Mouse (Mus musculus) mouse embryonic stem cell (cell line): Measurements from ENCODE around the gene Aoc3.

ENCODE experiments used
- in situ Hi-C, 2 experiments: fragments of 300-500 bp; cut with MboI; formaldehyde crosslinking; loops; 1 replicate in 1 of 2; 3 replicates in 1 of 2; pipeline ENCODE4 v1.14.3; 2019 to 2020; ENCODE audit warnings: low sequenced_read_pairs in 2 of 2, low pct_unique_long_range_greater_than_20kb in 1 of 2, mixed read lengths in 1 of 2; ENCODE audit not compliant: unreplicated experiment in 1 of 2

The Aoc3 gene

GRCm38 (mm10) chr11:101330371-101330924, at the start of gene Aoc3:
Aoc3 (plus strand) TSS chr11:101330605.
- in situ Hi-C loops = loop anchor here in 1 of 2 experiments (5.0 kb wide), 1 partner anchor 67 kb away; no protein-coding TSS in a partner anchor

- in situ Hi-C loops = no loop called here
Measured at GRCm38 (mm10) chr11:101280837-101281236, 49.6 kb upstream of the Aoc3 start.

GRCm38 (mm10) chr11:101282896-101283295, 47.5 kb upstream of the Aoc3 start:
- in situ Hi-C loops = no loop called here

GRCm38 (mm10) chr11:101283805-101284204, 46.6 kb upstream of the Aoc3 start:
- in situ Hi-C loops = no loop called here

GRCm38 (mm10) chr11:101287306-101287705, 43.1 kb upstream of the Aoc3 start:
- in situ Hi-C loops = no loop called here

GRCm38 (mm10) chr11:101291231-101291630, 39.2 kb upstream of the Aoc3 start:
- in situ Hi-C loops = no loop called here

- in situ Hi-C loops = no loop called here
Measured at GRCm38 (mm10) chr11:101295191-101295590, 35.2 kb upstream of the Aoc3 start.

GRCm38 (mm10) chr11:101300881-101301280, 29.5 kb upstream of the Aoc3 start:
- in situ Hi-C loops = no loop called here

GRCm38 (mm10) chr11:101301299-101302003, 29.0 kb upstream of the Aoc3 start:
- in situ Hi-C loops = no loop called here

- in situ Hi-C loops = no loop called here
Measured at GRCm38 (mm10) chr11:101302004-101302798, 28.2 kb upstream of the Aoc3 start, which contains the start of gene Becn1. Becn1 (minus strand) TSS chr11:101302286.

- in situ Hi-C loops = no loop called here
Measured at GRCm38 (mm10) chr11:101307744-101308143, 22.7 kb upstream of the Aoc3 start.

GRCm38 (mm10) chr11:101311083-101311482, 19.3 kb upstream of the Aoc3 start:
- in situ Hi-C loops = no loop called here

GRCm38 (mm10) chr11:101312150-101312549, 18.3 kb upstream of the Aoc3 start:
- in situ Hi-C loops = no loop called here

GRCm38 (mm10) chr11:101314567-101314966, 15.8 kb upstream of the Aoc3 start:
- in situ Hi-C loops = no loop called here

- in situ Hi-C loops = no loop called here
Measured at GRCm38 (mm10) chr11:101315082-101315650, 15.2 kb upstream of the Aoc3 start.

GRCm38 (mm10) chr11:101315665-101316500, 14.5 kb upstream of the Aoc3 start, which contains the start of gene Psme3:
Psme3 (plus strand) TSS chr11:101316213.
- in situ Hi-C loops = no loop called here

GRCm38 (mm10) chr11:101316501-101316917, 13.9 kb upstream of the Aoc3 start:
- in situ Hi-C loops = no loop called here

- in situ Hi-C loops = no loop called here
Measured at GRCm38 (mm10) chr11:101323609-101324008, 6.8 kb upstream of the Aoc3 start.
